Comparison of ENCODE assay signal across 17 mouse cellular contexts in genomic region chr4:145366301-145366700, GRCm38 (mm10). TPM values are rescaled to one million over a fixed set of nuclear protein-coding genes. Genes with fewer than 3 reads are reported as not detected.
"Had no signal": no experiment of that assay in that cellular context is flagged by ENCODE, and none has a peak within 500 bp of the region (broad histone marks: within the 10 kb centered on the region; RNA-seq: fewer than 3 reads in every experiment).

No protein-coding gene starts in this region.

- H3K4me3 ChIP-seq: left cerebral cortex, adult 2 months; liver, embryonic 13.5 days had no signal

- H3K9me3 ChIP-seq: liver, embryonic 13.5 days had no signal

- ATAC-seq: intestine, postnatal 0 days had no signal

- H3K36me3 ChIP-seq: liver, embryonic 13.5 days had no signal

- H3K4me1 ChIP-seq: liver, embryonic 13.5 days had no signal

- H3K27me3 ChIP-seq: liver, embryonic 13.5 days had no signal

- DNase-seq: kidney, adult 2 months; kidney, postnatal 10 days; kidney, postnatal 4 days; liver, embryonic 13.5 days; lung, adult 2 months; lung, postnatal 14 days; lung, postnatal 4 days; midbrain, embryonic 14.5 days; right cerebral cortex, adult 18-20 months; right cerebral cortex, postnatal 14 days; right cerebral cortex, postnatal 4 days had no signal

- H3K27ac ChIP-seq: left cerebral cortex, adult 2 months; liver, embryonic 13.5 days; stomach, postnatal 0 days had no signal

- H3K4me2 ChIP-seq: liver, embryonic 13.5 days; midbrain, embryonic 11.5 days had no signal

- H3K9ac ChIP-seq: liver, embryonic 13.5 days had no signal

RNA-seq across cellular contexts. Expression of gene Tnfrsf8, which starts 51.3 kb away (rescaled TPM):
- polyA plus RNA-seq: liver, embryonic 13.5 days; liver, embryonic 16.5 days; neural tube, embryonic 14.5 days had no signal
